Mouse (Mus musculus) forebrain, embryonic 14.5 days (tissue): ENCODE data around the gene Asic2. TPM values are rescaled to one million over a fixed set of nuclear protein-coding genes. Genes with fewer than 3 reads are reported as not detected.
A peak's percentile ranks its signal among the peaks of the same experiment; 100 is the strongest.

Source experiments
- ATAC-seq: fragments of 200-750 bp; cut with Nextera tagmentation; 2 replicates; pipeline ENCODE4 v1.8.0; 2017; ENCODE audit warnings: mild to moderate bottlenecking, moderate library complexity
- DNase-seq: peaks from one replicate; pipeline ENCODE4 v3.0.0-alpha.2; 2015; ENCODE audit warnings: low spot score
- H3K27ac ChIP-seq: fragments of 300-500 bp; sonication (generic); 2 replicates; pipeline ENCODE4 v1.5.1; 2014; ENCODE audit warnings: low read depth, mild to moderate bottlenecking, control low read depth, low read length, moderate library complexity
- H3K27me3 ChIP-seq: fragments of 300-500 bp; sonication (generic); replicated peaks from 2 replicates; pipeline ENCODE4 v1.6.1; 2014; ENCODE audit warnings: low read length, control low read depth, mixed read lengths; ENCODE audit not compliant: control insufficient read depth, insufficient read depth
- H3K36me3 ChIP-seq: fragments of 300-500 bp; sonication (generic); 2 replicates; pipeline ENCODE4 v1.6.1; 2014; ENCODE audit warnings: low read length, control low read depth; ENCODE audit not compliant: control insufficient read depth, insufficient read depth
- H3K4me1 ChIP-seq: fragments of 300-500 bp; sonication (generic); 2 replicates; pipeline ENCODE4 v1.6.1; 2014; ENCODE audit warnings: antibody characterized with exemption, low read length, control low read depth; ENCODE audit not compliant: control insufficient read depth, insufficient read depth
- H3K4me2 ChIP-seq: fragments of 300-500 bp; sonication (generic); 2 replicates; pipeline ENCODE4 v1.6.1; 2014; ENCODE audit warnings: mild to moderate bottlenecking, control low read depth, low read length
- H3K4me3 ChIP-seq: fragments of 300-500 bp; sonication (generic); 2 replicates; pipeline ENCODE4 v1.5.1; 2014; ENCODE audit warnings: low read depth, low read length, control low read depth
- H3K9ac ChIP-seq: fragments of 300-500 bp; sonication (generic); 2 replicates; pipeline ENCODE4 v1.6.1; 2014; ENCODE audit warnings: mild to moderate bottlenecking, low read length, control low read depth, moderate library complexity
- H3K9me3 ChIP-seq: fragments of 300-500 bp; sonication (generic); replicated peaks from 2 replicates; pipeline ENCODE4 v1.6.1; 2016; ENCODE audit warnings: low read length, control low read depth, mixed read lengths; ENCODE audit not compliant: control insufficient read depth
- WGBS: fragments of 180-500 bp; shearing (Covaris S2); extraction: QIAGEN DNeasy Blood & Tissue Kit; methylation state at CpG from one replicate; pipeline ENCODE4 v1.1.7; 2014; 5-methylcytosine and 5-hydroxymethylcytosine counted together
- polyA plus RNA-seq: library from polyadenylated mRNA; unstranded; fragments of >200 nt; fragmentation: Nextera tagmentation; extraction: Ambion mirVana; gene quantifications from 2 replicates; pipeline ENCODE4 v1.2.1, GENCODE M21; 2014

Gene Asic2
- polyA plus RNA-seq, 1 experiment from 2014 or later: 3.8 TPM

GRCm38 (mm10) chr11:81800899-81801298, 167.4 kb downstream of the Asic2 start:
- no peak overlapping the region for H3K4me2 ChIP-seq
- H3K4me3 ChIP-seq: no peak overlapping the region
- no peaks in the 10 kb centered on the region for H3K9me3 ChIP-seq
- ATAC-seq (no peak), DNase-seq (no peak)
- WGBS: 84% methylated on average over 4 of the region's 4 CpGs
- H3K27me3 ChIP-seq: no peaks in the 10 kb centered on the region
- H3K27ac ChIP-seq: no peak overlapping the region
- H3K9ac ChIP-seq: no peak overlapping the region
- peaks cover 3% of the 10 kb centered on the region; the same call in 1 of the 2 replicates for H3K4me1 ChIP-seq
- no peaks in the 10 kb centered on the region for H3K36me3 ChIP-seq

DNA sequence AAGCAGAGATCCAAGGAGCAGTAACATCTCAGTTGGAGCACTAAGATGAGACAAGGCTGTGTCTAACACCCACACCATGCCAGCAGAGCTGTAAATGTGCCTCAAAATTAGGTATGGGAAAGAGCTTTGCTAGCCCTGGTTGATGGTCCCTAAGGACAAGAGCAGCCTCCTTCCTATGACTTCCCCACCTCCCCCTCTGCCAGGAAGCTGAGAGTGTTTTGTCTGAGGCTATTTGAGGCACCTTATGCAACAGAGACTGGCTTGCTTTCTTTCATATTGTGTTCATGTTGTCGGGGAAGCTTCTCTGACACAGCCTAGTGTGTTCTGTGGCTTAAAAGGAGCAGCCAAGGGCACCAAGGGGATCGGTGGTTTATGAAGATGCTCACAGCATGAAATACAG, 174.7 kb downstream of the Asic2 start:
- Histone ChIP-seq H3K9me3 (no peaks in the 10 kb centered on the region), H3K4me3 (no peak overlapping the region), H3K9ac (no peak overlapping the region), H3K4me1 (no peaks in the 10 kb centered on the region), H3K4me2 (no peak overlapping the region), H3K27ac (no peak overlapping the region), H3K36me3 (no peaks in the 10 kb centered on the region), H3K27me3 (no peaks in the 10 kb centered on the region)
- WGBS: 70% methylated on average over 2 of the region's 2 CpGs
- ATAC-seq (no peak), DNase-seq (no peak)

DNA sequence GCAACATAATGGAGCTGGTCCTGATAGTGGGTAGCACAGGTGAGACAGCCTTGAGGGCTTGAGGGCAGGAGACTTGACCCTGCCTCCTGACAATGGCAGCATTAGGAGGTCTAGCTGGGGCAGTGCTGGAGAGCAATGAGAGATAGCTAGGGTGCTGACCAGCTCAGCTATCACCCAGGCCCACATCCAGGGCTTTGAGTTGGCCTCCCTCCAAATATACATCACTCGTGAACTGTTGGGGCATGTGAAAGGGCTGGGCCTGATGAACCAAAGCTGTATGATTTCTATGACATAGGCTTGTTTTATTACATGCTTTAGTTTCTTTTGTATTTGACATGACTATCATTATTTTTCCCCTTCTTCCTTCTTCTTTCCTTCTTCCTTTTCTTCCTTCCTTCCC, 176.7 kb downstream of the Asic2 start:
- H3K4me1 ChIP-seq: no peaks in the 10 kb centered on the region
- 56% methylated on average over 1 of the region's 1 CpGs for WGBS

GRCm38 (mm10) chr11:81780596-81780995, 187.7 kb downstream of the Asic2 start:
- Histone ChIP-seq H3K4me2 (no peak overlapping the region), H3K9ac (no peak overlapping the region), H3K4me1 (no peaks in the 10 kb centered on the region), H3K4me3 (no peak overlapping the region), H3K27me3 (no peaks in the 10 kb centered on the region), H3K9me3 (no peaks in the 10 kb centered on the region), H3K27ac (no peak overlapping the region), H3K36me3 (no peaks in the 10 kb centered on the region)
- WGBS: 81% methylated on average over 2 of the region's 2 CpGs
- no peak for ATAC-seq
- no peak for DNase-seq

More for the DNA sequence above, 176.7 kb downstream of the Asic2 start:
- Histone ChIP-seq H3K9me3 (no peaks in the 10 kb centered on the region), H3K27ac (no peak overlapping the region), H3K27me3 (no peaks in the 10 kb centered on the region), H3K9ac (no peak overlapping the region), H3K4me2 (no peak overlapping the region), H3K4me3 (no peak overlapping the region), H3K36me3 (no peaks in the 10 kb centered on the region)
- no peak for ATAC-seq
- DNase-seq: no peak

GRCm38 (mm10) chr11:81779881-81780280, 188.4 kb downstream of the Asic2 start:
- DNase-seq: no peak
- 83% methylated on average over 7 of the region's 7 CpGs for WGBS
- H3K36me3 ChIP-seq: no peaks in the 10 kb centered on the region
- no peaks in the 10 kb centered on the region for H3K27me3 ChIP-seq
- no peaks in the 10 kb centered on the region for H3K4me1 ChIP-seq
- no peak overlapping the region for H3K27ac ChIP-seq
- H3K4me3 ChIP-seq: no peak overlapping the region
- no peaks in the 10 kb centered on the region for H3K9me3 ChIP-seq
- no peak overlapping the region for H3K9ac ChIP-seq
- ATAC-seq: no peak
- H3K4me2 ChIP-seq: no peak overlapping the region

- peak; percentile 60; the same call in 1 of the 2 replicates for ATAC-seq
- 9% methylated on average over 7 of the region's 7 CpGs for WGBS
- H3K27ac ChIP-seq: peak overlapping the region; percentile 41; the same call in 1 of the 2 replicates
These were observed 196.9 kb downstream of the Asic2 start for GRCm38 (mm10) chr11:81771195-81771895.

GRCm38 (mm10) chr11:81769691-81770260, 198.5 kb downstream of the Asic2 start:
- WGBS: 31% methylated on average over 5 of the region's 5 CpGs
- H3K4me1 ChIP-seq: peaks cover 23% of the 10 kb centered on the region
- H3K9ac ChIP-seq: no peak overlapping the region
- no peaks in the 10 kb centered on the region for H3K27me3 ChIP-seq
- no peak overlapping the region for H3K4me3 ChIP-seq
- no peaks in the 10 kb centered on the region for H3K9me3 ChIP-seq
- no peak overlapping the region for H3K4me2 ChIP-seq
- ATAC-seq: no peak
- H3K36me3 ChIP-seq: no peaks in the 10 kb centered on the region
- no peak overlapping the region for H3K27ac ChIP-seq
- peak; percentile 79 for DNase-seq

More at GRCm38 (mm10) chr11:81771195-81771895, 196.9 kb downstream of the Asic2 start:
- no peaks in the 10 kb centered on the region for H3K36me3 ChIP-seq
- no peaks in the 10 kb centered on the region for H3K9me3 ChIP-seq
- H3K9ac ChIP-seq: no peak overlapping the region
- H3K27me3 ChIP-seq: no peaks in the 10 kb centered on the region
- no peak overlapping the region for H3K4me3 ChIP-seq
- peak; percentile 68 for DNase-seq
- H3K4me1 ChIP-seq: peaks cover 23% of the 10 kb centered on the region
- no peak overlapping the region for H3K4me2 ChIP-seq

DNA sequence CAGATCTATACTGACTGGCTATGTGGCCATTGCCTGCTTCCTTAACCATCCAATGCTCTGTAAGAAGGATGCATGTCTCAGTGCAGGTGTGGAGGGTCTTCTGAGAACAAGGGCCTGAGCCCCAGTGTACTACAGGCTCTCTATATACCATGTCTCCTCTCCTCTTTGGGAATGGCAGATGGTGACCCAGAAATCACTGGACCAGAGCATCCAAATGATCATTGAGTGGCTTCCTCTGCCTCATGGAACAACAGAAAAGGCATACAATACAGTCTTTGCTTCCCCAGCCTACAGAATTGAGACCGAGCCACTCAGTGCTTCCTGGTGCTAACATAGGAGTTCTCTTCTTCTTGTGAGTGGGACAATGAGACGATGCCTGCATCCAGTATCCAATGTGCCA, 200.0 kb downstream of the Asic2 start:
- WGBS: 89% methylated on average over 2 of the region's 2 CpGs
- peak overlapping the region; percentile 48; the same call in 1 of the 2 replicates for H3K27ac ChIP-seq
- DNase-seq (no peak), ATAC-seq (no peak)
- no peak overlapping the region for H3K9ac ChIP-seq
- no peaks in the 10 kb centered on the region for H3K9me3 ChIP-seq
- H3K36me3 ChIP-seq: no peaks in the 10 kb centered on the region
- no peak overlapping the region for H3K4me2 ChIP-seq
- H3K4me3 ChIP-seq: no peak overlapping the region
- peaks cover 23% of the 10 kb centered on the region for H3K4me1 ChIP-seq
- H3K27me3 ChIP-seq: no peaks in the 10 kb centered on the region

GRCm38 (mm10) chr11:81767781-81768180, 200.5 kb downstream of the Asic2 start:
- Histone ChIP-seq H3K4me1 (peaks cover 23% of the 10 kb centered on the region), H3K4me2 (no peak overlapping the region), H3K4me3 (no peak overlapping the region), H3K9me3 (no peaks in the 10 kb centered on the region), H3K27ac (peak overlapping the region; percentile 48; the same call in 1 of the 2 replicates), H3K9ac (no peak overlapping the region), H3K36me3 (no peaks in the 10 kb centered on the region), H3K27me3 (no peaks in the 10 kb centered on the region)
- 36% methylated on average over 1 of the region's 1 CpGs for WGBS
- peak; percentile 94 for DNase-seq
- ATAC-seq: peak; percentile 91
